Mouse (Mus musculus): Measurements from ENCODE around the gene Tpmt.

Tpmt gene

GRCm38 (mm10) chr13:47044617-47044947, at the start of gene Tpmt:
Gene Tpmt (minus strand): TSS chr13:47044737.
- no peak for DNase-seq (ENCODE audit: low read depth, low spot score)

DNA sequence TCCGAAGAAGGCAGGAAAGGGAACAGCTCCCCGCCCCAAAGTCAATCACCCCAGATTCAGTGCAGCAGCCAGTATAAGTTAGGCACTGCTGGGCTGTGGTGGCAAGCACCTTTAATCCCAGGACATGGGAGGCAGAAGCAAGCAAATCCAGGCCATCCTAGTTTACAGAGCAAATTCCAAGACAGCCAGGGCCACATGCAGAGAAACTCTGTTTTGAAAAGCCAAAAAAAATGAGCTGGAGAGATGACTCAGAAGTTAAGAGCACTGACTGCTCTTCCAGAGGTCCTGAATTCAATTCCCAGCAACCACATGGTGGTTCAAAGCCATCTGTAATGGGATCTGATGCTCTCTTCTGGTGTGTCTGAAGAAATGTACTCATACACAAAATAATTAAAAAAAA, 49.3 kb upstream of the Tpmt start:
- no peak for DNase-seq (ENCODE audit: low read depth, low spot score)

- no peak for DNase-seq (ENCODE audit: low read depth, low spot score)
Measured at GRCm38 (mm10) chr13:47089271-47089670, 44.7 kb upstream of the Tpmt start.

GRCm38 (mm10) chr13:47088433-47088832, 43.9 kb upstream of the Tpmt start:
- DNase-seq (ENCODE audit: low read depth, low spot score), result no peak

- DNase-seq (ENCODE audit: low read depth, low spot score), result no peak
Measured at GRCm38 (mm10) chr13:47080905-47081505, 36.5 kb upstream of the Tpmt start.

DNA sequence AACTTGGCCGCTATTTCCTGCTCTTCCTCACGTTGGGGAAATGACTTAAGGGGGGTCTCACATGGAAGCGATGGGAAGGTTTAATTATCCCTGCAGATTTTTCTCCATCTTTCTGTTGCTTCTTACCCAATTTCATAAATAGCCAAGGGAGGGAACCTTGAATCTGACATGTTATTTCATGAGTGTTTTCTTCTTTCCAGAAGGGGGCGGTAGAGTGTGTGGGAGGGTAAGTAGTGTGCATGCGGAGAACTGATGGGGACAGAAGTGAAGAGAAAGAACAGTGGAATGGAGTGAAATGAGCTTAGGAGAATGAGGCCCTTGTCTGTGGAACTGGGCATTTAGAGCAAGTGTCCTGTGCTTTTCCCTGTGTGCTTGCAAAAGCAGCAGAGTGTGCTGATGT, 34.3 kb upstream of the Tpmt start:
- DNase-seq (ENCODE audit: low read depth, low spot score), result no peak

- DNase-seq (ENCODE audit: low read depth, low spot score), result no peak
Measured at GRCm38 (mm10) chr13:47077367-47077766, 32.8 kb upstream of the Tpmt start.

GRCm38 (mm10) chr13:47076156-47076555, 31.6 kb upstream of the Tpmt start:
- no peak for DNase-seq (ENCODE audit: low read depth, low spot score)

DNA sequence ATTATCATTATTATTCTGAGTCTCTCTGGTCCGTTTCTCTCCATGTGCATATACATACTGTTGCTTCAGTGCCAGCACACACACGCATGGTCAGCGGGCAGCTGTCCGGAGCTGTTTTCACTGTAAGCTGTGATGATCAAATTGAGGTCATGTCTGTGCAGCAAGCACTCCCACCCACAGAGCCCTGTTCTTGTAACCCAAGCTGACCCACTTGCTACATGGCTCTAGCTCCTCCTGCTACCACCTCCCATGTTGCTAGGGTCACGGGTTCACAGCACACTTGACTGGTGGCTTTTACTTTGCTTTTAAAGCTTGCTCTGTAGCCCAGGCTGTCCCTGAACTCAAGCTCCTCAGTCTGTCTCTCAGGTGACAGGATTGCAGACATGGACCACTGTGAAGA, 27.9 kb upstream of the Tpmt start:
- no peak for DNase-seq (ENCODE audit: low read depth, low spot score)

DNA sequence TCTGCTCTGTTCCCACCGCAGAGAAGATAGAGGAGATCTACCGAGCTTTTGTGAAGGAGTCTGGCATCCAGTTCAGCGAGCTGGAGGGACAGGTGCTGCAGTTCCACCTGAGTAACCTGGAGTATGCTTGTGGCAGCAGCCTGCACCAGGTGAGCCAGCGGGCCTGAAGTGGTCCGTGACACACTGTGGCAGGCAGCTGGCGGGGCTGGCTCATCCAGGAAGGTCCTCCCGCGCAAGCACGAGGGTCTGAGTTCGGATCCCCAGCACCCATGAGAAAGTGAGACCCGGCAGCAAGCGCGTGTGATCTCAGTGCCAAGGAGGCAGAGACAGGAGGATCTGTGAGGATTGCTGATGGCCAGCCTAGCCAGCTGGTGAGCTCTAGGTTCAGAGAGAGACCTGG, 27.3 kb upstream of the Tpmt start:
- no peak for DNase-seq (ENCODE audit: low read depth, low spot score)

DNA sequence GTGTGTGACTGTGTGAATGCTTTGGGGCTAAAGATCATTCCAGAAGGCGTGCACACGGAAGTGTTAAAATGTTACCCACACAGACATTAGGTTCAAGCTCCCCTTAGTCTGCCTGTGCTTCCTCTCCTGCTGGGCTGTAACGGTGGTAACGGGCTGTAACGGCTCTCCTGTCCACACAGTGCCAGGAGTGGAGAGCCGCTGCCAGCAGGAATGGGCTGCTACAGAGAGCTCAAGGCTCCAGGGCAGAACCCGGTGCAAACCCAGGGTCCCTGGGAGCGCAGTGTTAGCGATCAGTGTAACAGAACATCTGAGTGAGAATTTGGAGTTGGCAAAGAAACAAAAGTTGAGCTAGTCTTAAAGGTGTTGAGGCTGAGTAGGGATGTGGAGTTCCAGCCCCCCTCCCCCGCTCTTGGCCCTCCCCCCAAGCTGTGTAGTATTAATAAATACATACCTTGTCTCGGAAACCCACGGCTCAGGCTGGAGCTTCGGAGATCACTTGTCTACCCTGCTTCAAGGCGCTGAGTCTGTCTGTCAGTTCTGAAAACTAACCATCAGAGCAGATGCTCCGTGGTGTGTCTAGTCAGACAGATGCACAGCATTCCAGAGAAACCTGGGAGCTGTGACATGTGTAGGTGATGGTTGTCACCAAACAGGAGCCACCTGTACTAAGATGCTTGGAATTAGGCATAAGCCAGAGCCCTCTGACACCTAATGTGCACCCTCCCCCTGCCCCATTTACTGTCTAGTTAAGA, 26.0 kb upstream of the Tpmt start:
- DNase-seq (ENCODE audit: low read depth, low spot score), result no peak

DNA sequence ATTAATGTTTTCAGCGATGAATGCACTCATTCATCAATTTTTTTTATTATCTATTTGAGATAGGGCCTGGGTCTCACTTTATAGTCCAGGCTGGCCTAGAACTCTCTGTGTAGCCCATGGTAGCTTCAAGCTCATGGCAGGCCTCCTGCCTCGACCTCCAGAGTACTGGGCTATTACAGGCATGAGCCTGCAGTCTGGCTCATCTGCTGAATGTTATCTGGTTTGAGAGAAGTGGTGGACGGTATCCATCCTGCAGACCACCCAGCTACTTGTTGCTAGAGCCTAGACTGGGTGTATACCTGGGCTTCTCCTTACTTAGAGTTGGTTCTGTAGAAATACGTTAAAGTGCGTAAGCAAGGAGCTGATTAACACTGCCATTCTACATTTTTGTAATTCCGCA, 22.5 kb upstream of the Tpmt start:
- no peak for DNase-seq (ENCODE audit: low read depth, low spot score)

- DNase-seq (ENCODE audit: low read depth, low spot score), result no peak
Measured at GRCm38 (mm10) chr13:47066516-47066915, 22.0 kb upstream of the Tpmt start.

DNA sequence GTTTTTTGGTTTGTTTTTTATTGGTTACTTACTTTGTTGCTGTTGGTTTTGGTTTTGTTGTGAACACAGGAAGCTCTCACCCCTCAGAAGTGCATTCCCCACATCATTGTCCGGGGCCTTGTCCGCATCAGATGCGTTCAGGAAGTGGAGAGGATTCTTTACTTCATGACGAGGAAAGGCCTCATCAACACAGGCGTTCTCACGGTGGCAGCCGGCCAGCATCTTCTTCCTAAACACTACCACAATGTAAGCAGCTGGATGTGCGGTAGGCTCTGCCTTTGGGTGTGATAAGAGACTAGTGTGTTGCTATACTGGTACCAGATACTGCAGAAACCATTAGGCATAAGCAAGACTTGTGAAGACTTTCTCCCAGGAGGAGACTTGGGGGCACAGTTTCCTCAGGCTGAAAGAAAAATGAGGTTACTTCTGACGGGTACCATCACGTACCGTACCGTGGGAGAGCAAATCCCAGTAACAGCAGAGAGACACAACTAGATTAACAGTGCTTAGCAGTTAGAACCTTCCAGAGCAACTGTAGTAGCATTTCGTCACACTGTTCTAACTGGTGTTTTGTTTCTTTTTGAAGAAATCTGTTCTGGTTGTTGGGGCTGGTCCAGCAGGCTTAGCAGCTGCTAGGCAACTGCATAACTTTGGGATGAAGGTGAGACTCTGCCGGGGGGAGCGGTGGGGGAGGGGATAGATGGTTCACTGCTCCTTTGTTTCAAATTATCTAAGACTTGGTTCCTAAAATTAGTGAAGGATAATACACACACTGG, 19.6 kb upstream of the Tpmt start:
- no peak for DNase-seq (ENCODE audit: low read depth, low spot score)

DNA sequence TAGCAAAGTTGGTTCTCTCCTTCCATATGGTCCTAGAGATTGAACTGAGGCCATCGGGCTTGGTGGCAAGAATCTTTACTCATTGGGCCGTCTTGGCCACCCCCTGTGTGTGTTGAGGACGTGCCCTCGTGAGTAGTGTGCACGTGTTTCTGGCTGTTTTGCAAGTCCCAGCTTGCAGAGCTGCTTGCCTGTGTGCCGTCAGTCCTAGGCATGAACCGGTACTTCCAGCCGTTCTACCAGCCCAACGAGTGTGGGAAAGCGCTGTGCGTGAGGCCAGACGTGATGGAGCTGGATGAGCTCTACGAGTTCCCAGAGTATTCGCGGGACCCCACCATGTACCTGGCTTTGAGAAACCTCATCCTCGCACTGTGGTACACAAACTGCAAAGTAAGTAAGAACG, 18.2 kb upstream of the Tpmt start:
- DNase-seq (ENCODE audit: low read depth, low spot score), result no peak

DNA sequence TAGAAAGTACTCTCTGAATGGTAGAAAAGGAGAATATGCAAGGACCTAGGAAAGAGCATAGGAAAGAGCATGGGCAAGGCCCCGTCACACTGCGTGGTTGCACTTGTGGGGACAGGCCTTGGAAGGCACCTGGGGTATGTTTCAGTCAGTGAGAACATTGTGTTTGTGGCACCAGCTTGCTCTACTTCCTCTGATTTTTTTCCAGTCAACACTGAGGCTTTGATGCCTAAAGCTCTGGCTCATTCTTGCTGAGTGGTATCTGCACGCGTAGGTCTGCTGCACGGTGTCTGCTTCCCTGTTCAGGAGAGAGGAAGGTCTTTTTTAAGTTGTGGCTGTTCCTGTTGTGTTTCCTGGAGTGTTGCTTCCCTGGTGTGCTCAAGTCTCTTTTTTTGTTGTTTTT, 12.2 kb upstream of the Tpmt start:
- no peak for DNase-seq (ENCODE audit: low read depth, low spot score)

DNA sequence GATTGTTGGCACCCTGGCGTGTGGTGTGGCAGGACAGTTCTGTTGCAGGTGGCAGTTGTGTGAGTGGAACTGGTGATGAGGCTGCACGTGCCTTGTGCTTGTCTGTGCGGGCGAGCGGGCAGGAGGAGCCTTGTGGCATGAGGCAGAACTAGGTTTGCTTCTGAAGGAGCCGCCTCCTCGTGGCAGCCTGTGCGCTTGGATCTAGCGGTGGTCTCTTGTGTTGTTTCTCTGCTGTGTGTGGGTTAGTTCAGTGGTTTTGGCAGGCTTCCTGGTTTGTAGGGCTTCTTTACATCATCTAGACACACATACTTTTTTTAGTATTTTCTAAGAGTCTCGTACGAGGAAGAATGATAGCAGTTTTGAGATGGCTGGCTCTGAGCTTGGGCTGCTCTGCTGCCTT, 11.6 kb upstream of the Tpmt start:
- DNase-seq (ENCODE audit: low read depth, low spot score), result no peak

- DNase-seq (ENCODE audit: low read depth, low spot score), result no peak
Measured at GRCm38 (mm10) chr13:47053971-47054370, 9.4 kb upstream of the Tpmt start.

DNA sequence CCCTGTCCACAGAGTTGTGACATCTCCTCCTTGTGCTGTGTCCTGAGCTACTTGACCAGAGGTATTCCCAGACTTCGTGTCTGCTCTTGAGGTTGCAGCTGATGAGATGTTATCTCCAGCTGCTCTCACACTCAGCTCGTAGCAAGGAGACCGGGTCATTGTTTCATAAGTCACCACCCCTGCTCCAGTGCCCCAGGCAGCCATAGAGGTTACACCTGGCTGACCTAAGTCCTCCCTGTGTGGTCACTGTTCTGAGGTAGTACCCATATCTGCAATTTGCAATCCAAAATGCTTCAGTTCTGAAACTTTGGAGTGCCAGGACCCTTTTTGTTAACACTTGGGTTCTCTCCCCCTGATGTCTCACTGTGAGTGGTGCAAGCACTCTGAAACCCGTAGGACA, 5.5 kb upstream of the Tpmt start:
- no peak for DNase-seq (ENCODE audit: low read depth, low spot score)

DNA sequence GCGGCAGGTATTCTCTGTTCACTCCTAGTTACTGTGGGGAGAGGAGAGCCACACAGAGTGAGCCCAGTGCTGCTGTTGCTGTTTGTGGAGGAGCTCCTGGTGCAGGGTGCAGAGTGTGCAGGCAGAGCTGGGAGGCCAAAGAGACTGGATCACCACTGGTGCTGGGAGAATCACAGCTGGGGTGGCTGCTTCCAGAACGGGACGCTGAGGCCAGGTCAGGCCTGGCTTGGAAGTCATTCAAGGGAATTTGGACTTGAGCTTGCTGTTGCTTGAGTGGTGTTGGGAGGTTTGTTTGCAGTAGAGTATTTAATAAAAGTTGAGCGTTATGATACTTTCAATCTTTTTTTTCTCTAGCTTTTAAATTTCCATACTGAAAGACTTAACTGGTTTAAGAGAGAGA, 3.5 kb upstream of the Tpmt start:
- DNase-seq (ENCODE audit: low read depth, low spot score), result no peak

GRCm38 (mm10) chr13:47043833-47044616, 512 bp downstream of the Tpmt start:
- DNase-seq (ENCODE audit: low read depth, low spot score), result no peak

GRCm38 (mm10) chr13:47043030-47043680, 1.4 kb downstream of the Tpmt start, which contains the start of gene Kdm1b:
Gene Kdm1b (plus strand): TSS chr13:47043499.
- peak; percentile 99 for DNase-seq (ENCODE audit: low read depth, low spot score)

All from forelimb bud, embryonic 11.5 days (tissue).